Mouse (Mus musculus) ES-Bruce4 (cell line): Measurements from ENCODE around the gene Dync1li2.

Source experiments
- CTCF ChIP-seq: IDR thresholded peaks from one replicate; pipeline ENCODE4 v1.8.1; 2011; ENCODE audit warnings: low read depth, low read length
- EP300 ChIP-seq: IDR thresholded peaks from 2 replicates; pipeline ENCODE4 v1.6.1; 2011; ENCODE audit warnings: low read depth, low read length; ENCODE audit not compliant: insufficient read depth

- TF ChIP-seq CTCF (no peak), EP300 (no peak)
Measured at GRCm38 (mm10) chr8:104408328-104409110, 34.3 kb downstream of the Dync1li2 start.
